Mouse (Mus musculus): ENCODE results near the gene Jag1.

DNA sequence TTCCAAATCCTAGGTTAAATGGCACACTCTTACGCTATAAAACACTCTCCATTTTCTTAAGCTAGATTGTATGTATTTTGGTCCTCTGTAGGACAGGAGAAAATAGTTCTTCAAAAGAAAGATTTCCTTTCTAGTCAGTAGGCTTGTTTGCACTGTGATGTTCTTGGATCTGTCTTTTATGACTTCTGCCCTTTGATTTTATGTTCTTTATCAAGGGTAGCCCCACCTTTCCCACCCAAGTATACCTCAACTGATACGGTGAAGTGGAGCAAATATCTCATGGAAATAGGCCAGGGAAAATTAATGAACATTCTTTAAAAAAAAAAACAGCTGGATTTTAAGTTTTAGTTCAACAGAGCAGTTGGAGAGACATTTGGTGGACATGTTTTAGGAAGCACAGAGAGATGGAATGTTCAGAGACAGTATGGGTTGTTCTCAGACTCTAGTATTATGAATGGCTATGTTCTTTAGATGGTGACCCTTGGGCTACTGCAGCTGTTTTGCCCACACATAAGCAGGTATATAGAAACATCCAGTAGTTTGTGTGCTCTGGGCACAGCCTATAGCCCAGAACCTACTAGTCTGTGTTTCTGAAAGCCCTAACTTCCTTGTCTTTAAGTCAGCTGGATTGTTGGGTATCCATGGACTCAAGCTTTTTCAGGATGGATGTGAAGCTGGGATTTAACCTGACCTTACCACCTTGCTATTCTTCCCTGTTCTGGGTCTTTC, 30.7 kb upstream of the Jag1 start:
- TF ChIP-seq GATA1 (IDR thresholded peaks at IDR 0.05; ENCODE audit: borderline replicate concordance, low read length) = no peak
- no peak for TF ChIP-seq FLI1 (IDR thresholded peaks at IDR 0.05; ENCODE audit: low read length)
